Mouse (Mus musculus) small intestine, adult 2 months (tissue): ENCODE data around the gene Edem2. TPM values are rescaled to one million over a fixed set of nuclear protein-coding genes. Genes with fewer than 3 reads are reported as not detected.
"Not testable (repeated sequence)": the region's sequence is repeated elsewhere in the genome, so short reads cannot be mapped to it uniquely, and the experiment has no call there.

Experiments
- H3K27ac ChIP-seq: fragments of 200-500 bp; 2 replicates; pipeline ENCODE4 v1.5.1; 2012; ENCODE audit warnings: low read depth, low read length, control low read depth, inconsistent platforms; ENCODE audit not compliant: insufficient read depth
- H3K27me3 ChIP-seq: fragments of 200-500 bp; 2 replicates; pipeline ENCODE4 v1.6.1; 2012; ENCODE audit warnings: mild to moderate bottlenecking, moderate library complexity, low read length, inconsistent platforms; ENCODE audit not compliant: control insufficient read depth, insufficient read depth
- H3K36me3 ChIP-seq: fragments of 200-500 bp; 2 replicates; pipeline ENCODE4 v1.6.1; 2012; ENCODE audit warnings: mild to moderate bottlenecking, low read length, control low read depth, inconsistent platforms; ENCODE audit not compliant: control insufficient read depth, insufficient read depth
- H3K4me1 ChIP-seq: fragments of 200-500 bp; 2 replicates; pipeline ENCODE4 v1.6.1; 2012; ENCODE audit warnings: low read length, inconsistent platforms, mixed read lengths; ENCODE audit not compliant: control insufficient read depth, insufficient read depth, insufficient read length
- H3K4me3 ChIP-seq: fragments of 200-500 bp; 2 replicates; pipeline ENCODE4 v1.5.1; 2012; ENCODE audit warnings: low read depth, mild to moderate bottlenecking, control low read depth, inconsistent platforms, low read length, moderate library complexity
- CTCF ChIP-seq: fragments of 200-500 bp; IDR thresholded peaks from 2 replicates; pipeline ENCODE4 v1.5.1; 2012; ENCODE audit warnings: low read depth, mild to moderate bottlenecking, control low read depth, inconsistent platforms, low read length, moderate library complexity, mixed read lengths; ENCODE audit not compliant: insufficient replicate concordance, insufficient read length; ENCODE audit errors: extremely low read depth
- POLR2A ChIP-seq: fragments of 200-500 bp; IDR thresholded peaks from 2 replicates; pipeline ENCODE4 v1.6.1; 2012; ENCODE audit warnings: low read depth, mild to moderate bottlenecking, control low read depth, inconsistent platforms, low read length, moderate library complexity
- WGBS: fragments of 180-500 bp; shearing (Covaris S2); methylation state at CpG from one replicate; pipeline ENCODE4 v1.1.7; 2018; 5-methylcytosine and 5-hydroxymethylcytosine counted together
- polyA plus RNA-seq: library from polyadenylated mRNA; depleted of rRNA; stranded (reverse); fragments of >200 nt; gene quantifications from 2 replicates; pipeline ENCODE4 v1.2.3, GENCODE M21; 2012

The Edem2 gene
- polyA plus RNA-seq, 1 experiment = 96.4 TPM

- no peak overlapping the region for H3K4me3 ChIP-seq
- TF ChIP-seq CTCF (no peak), POLR2A (no peak)
- no peaks in the 10 kb centered on the region for H3K36me3 ChIP-seq
- WGBS = 69% methylated on average over 6 of the region's 6 CpGs
- no peaks in the 10 kb centered on the region for H3K27me3 ChIP-seq
- H3K4me1 ChIP-seq = no peaks in the 10 kb centered on the region
- H3K27ac ChIP-seq = no peak overlapping the region
Observed at GRCm38 (mm10) chr2:155736936-155737335, 7.7 kb upstream of the Edem2 start.

GRCm38 (mm10) chr2:155735766-155736165, 6.5 kb upstream of the Edem2 start, which contains the start of gene Gm17581:
Gene Gm17581 (minus strand): TSS chr2:155735866.
- H3K27me3 ChIP-seq, H3K36me3 ChIP-seq, H3K27ac ChIP-seq, H3K4me1 ChIP-seq, H3K4me3 ChIP-seq: not testable (repeated sequence)
- WGBS = 79% methylated on average over 5 of the region's 5 CpGs

- no peaks in the 10 kb centered on the region for H3K4me1 ChIP-seq
- H3K27me3 ChIP-seq = no peaks in the 10 kb centered on the region
- no peaks in the 10 kb centered on the region for H3K36me3 ChIP-seq
- TF ChIP-seq CTCF = no peak
- no peak overlapping the region for H3K4me3 ChIP-seq
- H3K27ac ChIP-seq = no peak overlapping the region
- WGBS = 72% methylated on average over 5 of the region's 5 CpGs
Observed at GRCm38 (mm10) chr2:155735080-155735479, 5.8 kb upstream of the Edem2 start.

GRCm38 (mm10) chr2:155728742-155729141, 533 bp downstream of the Edem2 start:
- 2% methylated on average over 15 of the region's 15 CpGs for WGBS
- Histone ChIP-seq H3K4me1 (no peaks in the 10 kb centered on the region), H3K27me3 (no peaks in the 10 kb centered on the region), H3K27ac (peak overlapping the region; percentile 5), H3K36me3 (peaks cover 7% of the 10 kb centered on the region; the same call in 1 of the 2 replicates), H3K4me3 (peak overlapping the region; percentile 92)
- TF ChIP-seq POLR2A (no peak), CTCF (no peak)

- Histone ChIP-seq H3K27ac (no peak overlapping the region), H3K36me3 (peaks cover 9% of the 10 kb centered on the region), H3K4me1 (no peaks in the 10 kb centered on the region), H3K4me3 (0 out of 2 replicates have a peak overlapping the region, but pooled peaks have one; percentile 19), H3K27me3 (no peaks in the 10 kb centered on the region)
- TF ChIP-seq CTCF (no peak), POLR2A (no peak)
- 20% methylated on average over 7 of the region's 7 CpGs for WGBS
Observed at GRCm38 (mm10) chr2:155727764-155728395, 1.4 kb downstream of the Edem2 start.

- Histone ChIP-seq H3K4me1 (no peaks in the 10 kb centered on the region), H3K36me3 (peaks cover 17% of the 10 kb centered on the region), H3K27ac (no peak overlapping the region), H3K27me3 (no peaks in the 10 kb centered on the region), H3K4me3 (no peak overlapping the region)
- 80% methylated on average over 7 of the region's 7 CpGs for WGBS
- TF ChIP-seq POLR2A (no peak), CTCF (no peak)
Observed at GRCm38 (mm10) chr2:155726302-155726701, 3.0 kb downstream of the Edem2 start.

- no peaks in the 10 kb centered on the region for H3K4me1 ChIP-seq
- H3K27ac ChIP-seq = no peak overlapping the region
- peaks cover 19% of the 10 kb centered on the region for H3K36me3 ChIP-seq
- 85% methylated on average over 6 of the region's 6 CpGs for WGBS
- no peak for TF ChIP-seq POLR2A
- no peak for TF ChIP-seq CTCF
- no peak overlapping the region for H3K4me3 ChIP-seq
- H3K27me3 ChIP-seq = no peaks in the 10 kb centered on the region
Observed at GRCm38 (mm10) chr2:155724526-155724925, 4.7 kb downstream of the Edem2 start.
